In genomic region chr2:131143007-131143780, GRCm38 (mm10) we compare ENCODE assay signal across 13 mouse cellular contexts. TPM values are rescaled to one million over a fixed set of nuclear protein-coding genes. Genes with fewer than 3 reads are reported as not detected.
DNase-seq lines count a peak whose midpoint lies in the region; ATAC-seq and TF ChIP-seq lines count a peak whose summit lies in the region.
"Had no signal": no experiment of that assay in that cellular context is flagged by ENCODE, and none has a peak within 500 bp of the region (broad histone marks: within the 10 kb centered on the region; RNA-seq: fewer than 3 reads in every experiment).

No protein-coding gene starts in this region.

- no peak for DNase-seq in heart, postnatal 4 days
- no peak for DNase-seq in lung, postnatal 0 days (ENCODE audit: low spot score)
- no peak for DNase-seq in lung, postnatal 4 days
- no peak for DNase-seq in liver, postnatal 0 days
- no peak for DNase-seq in gastrocnemius, postnatal 4 days (ENCODE audit: low spot score in 2 of 2)
- no peak for DNase-seq in ovary, postnatal 36 days (ENCODE audit: low spot score)

- TF ChIP-seq CTCF in lung, postnatal 0 days (IDR thresholded peaks at IDR 0.05), result no peak
- TF ChIP-seq CTCF in liver, postnatal 0 days (IDR thresholded peaks at IDR 0.05; ENCODE audit: low read depth), result no peak

- H3K4me2 ChIP-seq in heart, embryonic 11.5 days, result 0 out of 2 replicates have a peak overlapping the region, but pooled peaks have one; percentile 25
- peak overlapping the region; percentile 32; the same call in 1 of the 2 replicates for H3K4me2 ChIP-seq in lung, postnatal 0 days (replicated peaks; ENCODE audit: low read depth, low read length)
- H3K4me2 ChIP-seq in forebrain, embryonic 16.5 days (ENCODE audit: low read length), result no peak overlapping the region
- no peak overlapping the region for H3K4me2 ChIP-seq in liver, postnatal 0 days (ENCODE audit: low read depth, low read length)
- H3K4me2 ChIP-seq: embryonic facial prominence, embryonic 12.5 days had no signal

- H3K4me1 ChIP-seq in heart, embryonic 11.5 days (ENCODE audit: control insufficient read depth, insufficient read depth, low read length), result peaks cover 22% of the 10 kb centered on the region
- peaks cover 7% of the 10 kb centered on the region; the same call in 1 of the 2 replicates for H3K4me1 ChIP-seq in lung, postnatal 0 days (ENCODE audit: insufficient read depth, low read depth, low read length)
- H3K4me1 ChIP-seq in forebrain, embryonic 16.5 days (replicated peaks; ENCODE audit: control insufficient read depth, insufficient read depth, low read length), result no peaks in the 10 kb centered on the region
- H3K4me1 ChIP-seq in liver, postnatal 0 days (ENCODE audit: insufficient read depth), result peaks cover 12% of the 10 kb centered on the region
- H3K4me1 ChIP-seq: embryonic facial prominence, embryonic 12.5 days had no signal

- peaks cover 12% of the 10 kb centered on the region for H3K36me3 ChIP-seq in heart, embryonic 11.5 days (ENCODE audit: control insufficient read depth, insufficient read depth, low read length)
- H3K36me3 ChIP-seq in lung, postnatal 0 days (ENCODE audit: insufficient read depth, low read length), result peaks cover 19% of the 10 kb centered on the region
- H3K36me3 ChIP-seq in forebrain, embryonic 16.5 days (ENCODE audit: control insufficient read depth, insufficient read depth), result peaks cover 12% of the 10 kb centered on the region
- peaks cover 39% of the 10 kb centered on the region for H3K36me3 ChIP-seq in liver, postnatal 0 days (replicated peaks; ENCODE audit: insufficient read depth, low read length)

- H3K9ac ChIP-seq in heart, embryonic 11.5 days (ENCODE audit: low read depth, low read length), result no peak overlapping the region
- no peak overlapping the region for H3K9ac ChIP-seq in lung, postnatal 0 days (replicated peaks; ENCODE audit: low read depth)
- H3K9ac ChIP-seq in forebrain, embryonic 16.5 days (replicated peaks; ENCODE audit: low read depth, low read length), result no peak overlapping the region
- no peak overlapping the region; the same call in 1 of the 2 replicates for H3K9ac ChIP-seq in liver, postnatal 0 days (replicated peaks)
- H3K9ac ChIP-seq: embryonic facial prominence, embryonic 12.5 days had no signal

- peaks cover 2% of the 10 kb centered on the region; the same call in 1 of the 2 replicates for H3K27me3 ChIP-seq in heart, embryonic 11.5 days (ENCODE audit: control insufficient read depth, insufficient read depth, low read length)
- H3K27me3 ChIP-seq in lung, postnatal 0 days (replicated peaks; ENCODE audit: insufficient read depth, low read length), result no peaks in the 10 kb centered on the region
- H3K27me3 ChIP-seq in forebrain, embryonic 16.5 days (replicated peaks; ENCODE audit: control insufficient read depth, insufficient read depth, low read length), result no peaks in the 10 kb centered on the region
- H3K27me3 ChIP-seq in liver, postnatal 0 days (ENCODE audit: insufficient read depth, low read length), result no peaks in the 10 kb centered on the region
- H3K27me3 ChIP-seq: embryonic facial prominence, embryonic 12.5 days had no signal

- H3K27ac ChIP-seq in heart, embryonic 11.5 days (ENCODE audit: low read depth, low read length), result no peak overlapping the region
- H3K27ac ChIP-seq in lung, postnatal 0 days (ENCODE audit: low read length), result no peak overlapping the region
- no peak overlapping the region for H3K27ac ChIP-seq in forebrain, embryonic 16.5 days (ENCODE audit: low read length)
- H3K27ac ChIP-seq in liver, postnatal 0 days (ENCODE audit: low read depth), result no peak overlapping the region
- H3K27ac ChIP-seq: embryonic facial prominence, embryonic 12.5 days had no signal

- 69% methylated on average over 22 of the region's 22 CpGs for WGBS in heart, embryonic 11.5 days (ENCODE audit: insufficient replicate concordance)
- WGBS in lung, postnatal 0 days, result 73% methylated on average over 22 of the region's 22 CpGs
- WGBS in forebrain, embryonic 16.5 days, result 67% methylated on average over 22 of the region's 22 CpGs
- 78% methylated on average over 22 of the region's 22 CpGs for WGBS in liver, postnatal 0 days (ENCODE audit: insufficient replicate concordance)

- no peak for ATAC-seq in heart, embryonic 11.5 days (replicated peaks; ENCODE audit: insufficient number of reproducible peaks, low FRiP score, low TSS enrichment)
- no peak for ATAC-seq in lung, postnatal 0 days
- peak; percentile 5; the same call in 1 of the 2 replicates for ATAC-seq in forebrain, embryonic 16.5 days
- peak; percentile 28 for ATAC-seq in liver, postnatal 0 days

- TF ChIP-seq EP300 in lung, postnatal 0 days (IDR thresholded peaks at IDR 0.05), result no peak
- no peak for TF ChIP-seq EP300 in liver, postnatal 0 days (IDR thresholded peaks at IDR 0.05; ENCODE audit: low read depth)

- no peaks in the 10 kb centered on the region for H3K9me3 ChIP-seq in heart, embryonic 11.5 days (replicated peaks; ENCODE audit: control insufficient read depth, low read length)
- H3K9me3 ChIP-seq in lung, postnatal 0 days (ENCODE audit: low read length), result no peaks in the 10 kb centered on the region
- no peaks in the 10 kb centered on the region for H3K9me3 ChIP-seq in forebrain, embryonic 16.5 days (ENCODE audit: control insufficient read depth, low read length)
- H3K9me3 ChIP-seq in liver, postnatal 0 days (ENCODE audit: low read length), result no peaks in the 10 kb centered on the region
- H3K9me3 ChIP-seq: embryonic facial prominence, embryonic 12.5 days had no signal

- H3K4me3 ChIP-seq in heart, embryonic 11.5 days (ENCODE audit: low read depth, low read length), result no peak overlapping the region
- H3K4me3 ChIP-seq in lung, postnatal 0 days (ENCODE audit: low read depth, low read length), result no peak overlapping the region
- H3K4me3 ChIP-seq in forebrain, embryonic 16.5 days (replicated peaks; ENCODE audit: low read length), result no peak overlapping the region
- H3K4me3 ChIP-seq in liver, postnatal 0 days (ENCODE audit: low read depth, low read length), result no peak overlapping the region
- H3K4me3 ChIP-seq: embryonic facial prominence, embryonic 12.5 days had no signal

RNA-seq across cellular contexts. Expression of gene Gm11037, which starts 9.9 kb away (rescaled TPM):
- polyA plus RNA-seq in heart, embryonic 11.5 days (2014; fragmentation: Nextera tagmentation; extraction: Ambion mirVana), result not detected in 2 replicates
- not detected for total RNA-seq in heart, postnatal 4 days (2021)
- not detected in 2 replicates for polyA plus RNA-seq in lung, postnatal 0 days (2015; fragmentation: Nextera tagmentation; extraction: Ambion mirVana)
- not detected in 2 replicates for polyA plus RNA-seq in forebrain, embryonic 16.5 days (2015; fragmentation: Nextera tagmentation; extraction: Ambion mirVana)
- not detected in 2 replicates for polyA plus RNA-seq in liver, postnatal 0 days (2015; fragmentation: Nextera tagmentation; extraction: Ambion mirVana)
- not detected for total RNA-seq in gastrocnemius, postnatal 4 days (2021)
- total RNA-seq: gastrocnemius, postnatal 10 days; layer of hippocampus, postnatal 36 days had no signal
- polyA plus RNA-seq: embryonic facial prominence, embryonic 12.5 days; kidney, adult 2 months; lung, adult 2 months had no signal

RNA-seq across cellular contexts. Expression of gene Hspa12b, which starts 16.1 kb away (rescaled TPM):
- polyA plus RNA-seq in heart, embryonic 11.5 days (2014; fragmentation: Nextera tagmentation; extraction: Ambion mirVana), result 5.6 and 6.3 TPM in 2 replicates
- total RNA-seq in heart, postnatal 4 days (2021), result 10 to 100 TPM; 40.3 to 40.6 TPM
- 16.7 and 17.9 TPM in 2 replicates for polyA plus RNA-seq in lung, postnatal 0 days (2015; fragmentation: Nextera tagmentation; extraction: Ambion mirVana)
- polyA plus RNA-seq in forebrain, embryonic 16.5 days (2015; fragmentation: Nextera tagmentation; extraction: Ambion mirVana), result 4.4 and 4.7 TPM in 2 replicates
- 0.65 and 0.67 TPM in 2 replicates for polyA plus RNA-seq in liver, postnatal 0 days (2015; fragmentation: Nextera tagmentation; extraction: Ambion mirVana)
- 10 to 100 TPM; 30.6 to 32.6 TPM for total RNA-seq in gastrocnemius, postnatal 4 days (2021)

RNA-seq across cellular contexts. Expression of gene 1700037H04Rik, which starts 16.7 kb away (rescaled TPM):
- 83.0 and 83.4 TPM in 2 replicates for polyA plus RNA-seq in heart, embryonic 11.5 days (2014; fragmentation: Nextera tagmentation; extraction: Ambion mirVana)
- 10 to 100 TPM; 23.4 to 26.0 TPM for total RNA-seq in heart, postnatal 4 days (2021)
- 28.3 and 32.8 TPM in 2 replicates for polyA plus RNA-seq in lung, postnatal 0 days (2015; fragmentation: Nextera tagmentation; extraction: Ambion mirVana)
- 87.5 and 97.1 TPM in 2 replicates for polyA plus RNA-seq in forebrain, embryonic 16.5 days (2015; fragmentation: Nextera tagmentation; extraction: Ambion mirVana)
- 58.1 and 61.6 TPM in 2 replicates for polyA plus RNA-seq in liver, postnatal 0 days (2015; fragmentation: Nextera tagmentation; extraction: Ambion mirVana)
- 10 to 100 TPM; 11.7 to 14.5 TPM for total RNA-seq in gastrocnemius, postnatal 4 days (2021)

RNA-seq across cellular contexts. Expression of gene Cenpb, which starts 36.7 kb away (rescaled TPM):
- 4.1 and 4.6 TPM in 2 replicates for polyA plus RNA-seq in heart, embryonic 11.5 days (2014; fragmentation: Nextera tagmentation; extraction: Ambion mirVana)
- 10 to 100 TPM; 76.5 to 78.4 TPM for total RNA-seq in heart, postnatal 4 days (2021)
- polyA plus RNA-seq in lung, postnatal 0 days (2015; fragmentation: Nextera tagmentation; extraction: Ambion mirVana), result 13.2 and 14.9 TPM in 2 replicates
- 16.0 and 16.9 TPM in 2 replicates for polyA plus RNA-seq in forebrain, embryonic 16.5 days (2015; fragmentation: Nextera tagmentation; extraction: Ambion mirVana)
- polyA plus RNA-seq in liver, postnatal 0 days (2015; fragmentation: Nextera tagmentation; extraction: Ambion mirVana), result 4.2 and 4.8 TPM in 2 replicates
- total RNA-seq in gastrocnemius, postnatal 4 days (2021), result 10 to 100 TPM; 63.8 to 70.1 TPM

RNA-seq across cellular contexts. Expression of gene Cdc25b, which starts 43.6 kb away (rescaled TPM):
- 41.1 and 41.8 TPM in 2 replicates for polyA plus RNA-seq in heart, embryonic 11.5 days (2014; fragmentation: Nextera tagmentation; extraction: Ambion mirVana)
- 10 to 100 TPM; 23.5 to 34.1 TPM for total RNA-seq in heart, postnatal 4 days (2021)
- polyA plus RNA-seq in lung, postnatal 0 days (2015; fragmentation: Nextera tagmentation; extraction: Ambion mirVana), result 36.5 and 38.7 TPM in 2 replicates
- 33.6 and 35.9 TPM in 2 replicates for polyA plus RNA-seq in forebrain, embryonic 16.5 days (2015; fragmentation: Nextera tagmentation; extraction: Ambion mirVana)
- 67.6 and 77.7 TPM in 2 replicates for polyA plus RNA-seq in liver, postnatal 0 days (2015; fragmentation: Nextera tagmentation; extraction: Ambion mirVana)
- total RNA-seq in gastrocnemius, postnatal 4 days (2021), result 10 to 100 TPM; 18.0 to 22.4 TPM

Comparison
In these comparisons a context has a peak if more than half of its experiments do, and no peak if none do; other contexts are left out.
1. ATAC-seq: peak in forebrain, embryonic 16.5 days (single experiment) and liver, postnatal 0 days (single experiment); none in heart, embryonic 11.5 days (single experiment) and lung, postnatal 0 days (single experiment).
2. H3K4me2 ChIP-seq: peak in heart, embryonic 11.5 days (single experiment) and lung, postnatal 0 days (single experiment); none in forebrain, embryonic 16.5 days (single experiment) and liver, postnatal 0 days (single experiment).